Mouse (Mus musculus) liver, postnatal 0 days (tissue): Measurements from ENCODE around the gene Slco4c1. TPM values are rescaled to one million over a fixed set of nuclear protein-coding genes. Genes with fewer than 3 reads are reported as not detected.

Source experiments
- ATAC-seq: fragments of 200-750 bp; cut with Nextera tagmentation; 2 replicates; pipeline ENCODE4 v1.8.0; 2017; ENCODE audit warnings: mild to moderate bottlenecking, moderate library complexity
- DNase-seq: peaks from one replicate; pipeline ENCODE4 v3.0.0-alpha.2; 2016
- H3K27ac ChIP-seq: fragments of 300-500 bp; sonication (generic); 2 replicates; pipeline ENCODE4 v1.5.1; 2014; ENCODE audit warnings: antibody characterized with exemption, moderate library complexity, mild to moderate bottlenecking, low read depth
- H3K27me3 ChIP-seq: fragments of 300-500 bp; sonication (generic); 2 replicates; pipeline ENCODE4 v1.6.1; 2014; ENCODE audit warnings: low read length, control low read depth, mixed read lengths; ENCODE audit not compliant: insufficient read depth
- H3K36me3 ChIP-seq: fragments of 300-500 bp; sonication (generic); replicated peaks from 2 replicates; pipeline ENCODE4 v1.6.1; 2014; ENCODE audit warnings: mild to moderate bottlenecking, control low read depth, low read length, moderate library complexity, mixed read lengths; ENCODE audit not compliant: insufficient read depth
- H3K4me1 ChIP-seq: fragments of 300-500 bp; sonication (generic); 2 replicates; pipeline ENCODE4 v1.6.1; 2014; ENCODE audit warnings: antibody characterized with exemption, mild to moderate bottlenecking, control low read depth; ENCODE audit not compliant: insufficient read depth
- H3K4me2 ChIP-seq: fragments of 300-500 bp; sonication (generic); 2 replicates; pipeline ENCODE4 v1.6.1; 2014; ENCODE audit warnings: low read depth, mild to moderate bottlenecking, low read length, moderate library complexity, mixed read lengths
- H3K4me3 ChIP-seq: fragments of 300-500 bp; sonication (generic); 2 replicates; pipeline ENCODE4 v1.5.1; 2014; ENCODE audit warnings: low read depth, low read length
- H3K9ac ChIP-seq: fragments of 300-500 bp; sonication (generic); replicated peaks from 2 replicates; pipeline ENCODE4 v1.6.1; 2014; ENCODE audit warnings: mild to moderate bottlenecking, moderate library complexity
- H3K9me3 ChIP-seq: fragments of 300-500 bp; sonication (generic); 2 replicates; pipeline ENCODE4 v1.6.1; 2016; ENCODE audit warnings: mild to moderate bottlenecking, control low read depth, low read length, mixed read lengths
- CTCF ChIP-seq: sonication (generic); IDR thresholded peaks from 2 replicates; pipeline ENCODE4 v1.5.1; 2016; ENCODE audit warnings: antibody characterized with exemption, low read depth
- EP300 ChIP-seq: IDR thresholded peaks from 2 replicates; pipeline ENCODE4 v1.6.1; 2016; ENCODE audit warnings: antibody characterized with exemption, low read depth, mild to moderate bottlenecking
- WGBS: fragments of 180-500 bp; shearing (Covaris S2); extraction: QIAGEN DNeasy Blood & Tissue Kit; methylation state at CpG from one replicate; pipeline ENCODE4 v1.1.7; 2014; ENCODE audit not compliant: insufficient replicate concordance; 5-methylcytosine and 5-hydroxymethylcytosine counted together
- polyA plus RNA-seq: library from polyadenylated mRNA; unstranded; fragments of >200 nt; fragmentation: Nextera tagmentation; extraction: Ambion mirVana; gene quantifications from 2 replicates; pipeline ENCODE4 v1.2.1, GENCODE M21; 2015

Slco4c1 gene
- polyA plus RNA-seq, 1 experiment from 2014 or later = 1.8 TPM

DNA sequence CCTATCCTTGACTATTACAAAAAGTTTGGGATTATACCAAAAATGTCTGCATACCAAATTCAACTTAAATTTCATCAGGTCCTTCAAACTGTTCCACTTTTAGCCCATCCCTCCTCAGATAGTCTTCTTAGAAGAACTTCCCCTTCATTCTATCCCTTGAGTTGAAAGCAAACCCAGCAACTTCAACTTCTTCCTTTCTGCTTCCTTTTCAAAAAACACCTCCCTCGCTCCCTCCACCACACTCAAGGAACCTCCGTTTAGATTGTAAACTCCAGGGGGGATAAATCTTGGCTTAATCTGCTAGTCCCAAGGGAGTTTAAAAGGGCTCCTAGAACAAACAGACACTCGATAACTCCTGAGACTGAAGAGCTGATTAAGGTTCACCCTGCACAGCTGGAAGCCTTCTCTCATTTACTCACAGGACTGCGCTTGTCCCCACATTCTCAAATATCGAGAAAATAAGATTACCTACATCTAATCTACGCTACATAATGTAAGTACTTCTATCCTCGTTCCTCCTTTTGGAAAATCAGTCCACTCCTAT is 1.1 kb downstream of the Slco4c1 start:
- H3K9ac ChIP-seq = 0 out of 2 replicates have a peak overlapping the region, but pooled peaks have one; percentile 8
- DNase-seq (no peak), ATAC-seq (no peak)
- H3K4me2 ChIP-seq = peak overlapping the region; percentile 75
- 11% methylated on average over 7 of the region's 7 CpGs for WGBS
- H3K4me3 ChIP-seq = peak overlapping the region; percentile 58
- H3K27ac ChIP-seq = peak overlapping the region; percentile 42
- H3K9me3 ChIP-seq = no peaks in the 10 kb centered on the region
- H3K4me1 ChIP-seq = peaks cover 3% of the 10 kb centered on the region
- no peaks in the 10 kb centered on the region for H3K36me3 ChIP-seq
- no peaks in the 10 kb centered on the region for H3K27me3 ChIP-seq
- TF ChIP-seq CTCF (no peak), EP300 (no peak)

DNA sequence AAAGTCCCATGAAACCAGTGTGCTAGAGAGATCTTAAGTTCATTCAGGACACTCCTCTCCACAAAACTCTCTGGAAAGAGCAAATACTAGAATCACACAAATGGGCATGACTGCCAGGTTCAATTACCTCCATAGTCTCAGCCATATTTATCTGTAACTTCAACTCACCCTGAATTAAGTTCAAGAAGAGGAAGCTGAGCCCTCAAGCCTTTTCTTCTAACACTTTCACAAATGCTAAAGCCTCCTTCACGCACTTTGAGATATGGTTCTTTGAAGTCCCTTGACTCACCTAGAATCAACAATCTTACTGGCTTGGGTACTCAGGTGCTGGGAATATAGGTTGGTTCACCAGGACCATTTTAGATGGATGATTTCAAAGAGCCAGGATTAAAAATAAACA is 3.2 kb downstream of the Slco4c1 start:
- Histone ChIP-seq H3K36me3 (no peaks in the 10 kb centered on the region), H3K4me2 (0 out of 2 replicates have a peak overlapping the region, but pooled peaks have one; percentile 35), H3K4me1 (peaks cover 3% of the 10 kb centered on the region), H3K4me3 (no peak overlapping the region), H3K27ac (no peak overlapping the region), H3K9ac (no peak overlapping the region), H3K9me3 (no peaks in the 10 kb centered on the region), H3K27me3 (no peaks in the 10 kb centered on the region)
- ATAC-seq = no peak
- no peak for TF ChIP-seq EP300
- DNase-seq = no peak
- WGBS = 78% methylated on average over 1 of the region's 1 CpGs

DNA sequence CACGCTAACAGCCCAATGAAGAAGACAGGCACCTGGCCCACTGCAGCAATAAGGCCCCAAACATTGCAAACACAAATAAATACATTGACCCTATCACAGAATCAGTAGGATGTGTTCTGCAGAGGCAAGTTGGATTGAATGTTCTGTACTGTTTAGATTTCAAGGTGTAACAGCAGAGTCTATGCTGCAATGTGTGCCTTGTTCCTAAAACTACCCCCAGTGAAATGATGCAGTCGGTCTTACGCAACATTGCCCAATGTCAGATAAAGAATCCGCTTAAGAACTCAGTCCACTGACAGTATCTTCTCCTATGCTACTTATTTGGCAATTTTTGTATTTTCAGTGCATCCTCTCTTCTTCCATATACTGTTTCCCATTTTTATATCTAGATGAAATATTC is 6.0 kb downstream of the Slco4c1 start:
- TF ChIP-seq CTCF = no peak
- peak; percentile 80 for TF ChIP-seq EP300
- ATAC-seq (peak; percentile 97), DNase-seq (peak; percentile 54)
- H3K4me1 ChIP-seq = no peaks in the 10 kb centered on the region
- H3K4me3 ChIP-seq = no peak overlapping the region
- no peaks in the 10 kb centered on the region for H3K27me3 ChIP-seq
- H3K4me2 ChIP-seq = peak overlapping the region; percentile 9; the same call in 1 of the 2 replicates
- H3K9ac ChIP-seq = no peak overlapping the region
- H3K27ac ChIP-seq = no peak overlapping the region
- H3K36me3 ChIP-seq = no peaks in the 10 kb centered on the region
- 52% methylated on average over 4 of the region's 4 CpGs for WGBS
- H3K9me3 ChIP-seq = no peaks in the 10 kb centered on the region

GRCm38 (mm10) chr1:96864120-96864519 is 7.9 kb downstream of the Slco4c1 start:
- H3K27ac ChIP-seq = no peak overlapping the region
- no peak overlapping the region for H3K9ac ChIP-seq
- no peak for DNase-seq
- TF ChIP-seq EP300 (no peak), CTCF (no peak)
- no peak for ATAC-seq
- no peaks in the 10 kb centered on the region for H3K9me3 ChIP-seq
- no peaks in the 10 kb centered on the region for H3K4me1 ChIP-seq
- no peaks in the 10 kb centered on the region for H3K27me3 ChIP-seq
- H3K4me3 ChIP-seq = no peak overlapping the region
- WGBS = 70% methylated on average over 2 of the region's 2 CpGs
- no peak overlapping the region for H3K4me2 ChIP-seq
- no peaks in the 10 kb centered on the region for H3K36me3 ChIP-seq

- no peak overlapping the region for H3K4me3 ChIP-seq
- no peak overlapping the region for H3K4me2 ChIP-seq
- no peak for DNase-seq
- TF ChIP-seq EP300 = no peak
- TF ChIP-seq CTCF = no peak
- H3K27me3 ChIP-seq = no peaks in the 10 kb centered on the region
- no peaks in the 10 kb centered on the region for H3K36me3 ChIP-seq
- no peaks in the 10 kb centered on the region for H3K4me1 ChIP-seq
- H3K9me3 ChIP-seq = no peaks in the 10 kb centered on the region
- H3K9ac ChIP-seq = no peak overlapping the region
- ATAC-seq = no peak
- no peak overlapping the region for H3K27ac ChIP-seq
- WGBS = 52% methylated on average over 7 of the region's 7 CpGs
Observed at GRCm38 (mm10) chr1:96859995-96860684, 11.8 kb downstream of the Slco4c1 start.

DNA sequence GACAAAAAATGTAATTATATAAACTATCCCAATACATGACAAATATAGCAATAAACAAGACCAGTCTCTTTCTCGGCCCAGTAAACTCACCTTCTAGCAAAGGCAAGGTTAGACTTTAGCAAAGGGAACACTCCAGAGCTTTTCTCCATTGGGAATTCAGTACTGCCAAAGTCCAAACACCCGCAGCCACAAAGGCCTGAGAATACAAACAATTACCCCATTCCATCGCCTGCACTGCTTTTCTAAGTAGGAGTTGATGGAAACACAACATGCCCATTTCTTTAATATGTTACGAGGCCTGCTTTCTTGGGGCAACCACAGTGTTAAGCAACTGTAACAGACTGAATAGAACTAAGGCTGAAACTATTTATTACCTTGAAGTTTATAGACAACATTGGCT is 18.4 kb downstream of the Slco4c1 start:
- no peaks in the 10 kb centered on the region for H3K27me3 ChIP-seq
- no peak for TF ChIP-seq CTCF
- TF ChIP-seq EP300 = no peak
- no peaks in the 10 kb centered on the region for H3K9me3 ChIP-seq
- WGBS = 49% methylated on average over 4 of the region's 4 CpGs
- no peak overlapping the region for H3K4me3 ChIP-seq
- no peak for ATAC-seq
- no peak for DNase-seq
- H3K4me1 ChIP-seq = no peaks in the 10 kb centered on the region
- H3K36me3 ChIP-seq = no peaks in the 10 kb centered on the region
- no peak overlapping the region for H3K27ac ChIP-seq
- H3K9ac ChIP-seq = no peak overlapping the region
- no peak overlapping the region for H3K4me2 ChIP-seq
